Mouse (Mus musculus): ENCODE measurements around the gene Card9. TPM values are rescaled to one million over a fixed set of nuclear protein-coding genes. Genes with fewer than 3 reads are reported as not detected.

The Card9 gene
- polyA plus RNA-seq, 1 experiment = not detected

DNA sequence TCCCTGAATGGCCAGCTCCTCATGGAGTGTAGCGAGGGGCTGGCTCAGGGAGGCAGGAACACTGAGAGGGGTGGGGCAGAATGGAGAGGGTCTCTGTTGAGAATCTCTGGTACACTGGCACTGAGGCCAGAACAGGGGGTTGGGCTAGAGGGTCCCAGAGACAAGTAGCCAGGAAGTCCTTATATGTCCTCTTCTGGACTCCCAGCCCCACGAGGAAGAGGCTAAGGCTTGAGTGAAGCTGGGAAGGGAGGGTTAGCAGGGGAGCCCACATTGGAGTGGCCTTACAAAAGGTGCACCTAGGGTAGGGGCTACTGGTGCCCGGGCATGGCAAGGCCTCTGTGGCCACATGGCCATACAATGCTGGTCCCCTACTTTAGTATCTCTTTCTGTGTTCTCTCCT, 43.3 kb downstream of the Card9 start:
- peaks cover 60% of the 10 kb centered on the region for H3K4me1 ChIP-seq (ENCODE audit: control insufficient read depth, insufficient read depth, low read length)
- H3K4me3 ChIP-seq (ENCODE audit: insufficient read depth, low read depth, low read length) = no peak overlapping the region
- H3K27ac ChIP-seq (ENCODE audit: insufficient read depth, low read depth, low read length) = no peak overlapping the region
- TF ChIP-seq POLR2A (IDR thresholded peaks at IDR 0.05; ENCODE audit: insufficient read depth, low read depth, low read length) = no peak
- TF ChIP-seq CTCF (IDR thresholded peaks at IDR 0.05; ENCODE audit: insufficient read depth, low read depth, low read length) = no peak
- 61% methylated on average over 3 of the region's 3 CpGs for WGBS

DNA sequence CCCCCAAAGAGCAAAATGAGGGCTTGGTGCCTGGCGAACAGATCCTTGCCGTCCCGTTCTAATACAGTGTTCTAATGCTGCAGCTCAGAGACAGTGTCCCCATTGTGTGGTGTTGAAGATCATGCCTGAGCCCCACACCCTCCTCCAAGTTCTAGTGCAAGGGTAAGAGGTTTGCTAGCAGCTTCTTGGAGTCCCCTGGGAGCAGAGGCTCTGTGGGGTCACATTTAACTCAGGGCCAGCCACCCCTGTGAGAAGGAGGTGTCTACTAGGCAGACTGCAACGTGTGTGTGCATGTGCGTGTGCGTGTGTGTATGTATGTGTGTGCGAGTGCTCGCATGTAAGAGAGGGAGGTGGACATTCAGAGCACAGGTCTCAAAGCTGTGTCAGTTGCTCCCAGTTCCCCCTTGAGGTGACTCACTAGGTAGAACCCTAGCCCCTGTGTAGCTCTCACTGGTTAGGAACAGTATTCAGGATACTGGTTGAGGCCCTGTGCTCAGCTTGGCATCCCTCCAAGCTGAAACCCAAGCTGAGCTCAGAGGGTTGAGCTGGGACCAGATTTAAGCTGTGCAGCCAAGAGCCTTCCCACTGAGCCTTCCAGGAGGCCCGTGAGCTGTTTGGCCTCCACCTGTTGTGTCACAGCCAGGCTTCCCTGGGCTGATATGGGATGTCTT, 44.0 kb downstream of the Card9 start:
- H3K4me3 ChIP-seq (ENCODE audit: insufficient read depth, low read depth, low read length) = peak overlapping the region; percentile 85
- 19% methylated on average over 9 of the region's 9 CpGs for WGBS
- H3K4me1 ChIP-seq (ENCODE audit: control insufficient read depth, insufficient read depth, low read length) = peaks cover 60% of the 10 kb centered on the region
- H3K27ac ChIP-seq (ENCODE audit: insufficient read depth, low read depth, low read length) = peak overlapping the region; percentile 83
- TF ChIP-seq CTCF (IDR thresholded peaks at IDR 0.05; ENCODE audit: insufficient read depth, low read depth, low read length) (no peak), POLR2A (IDR thresholded peaks at IDR 0.05; ENCODE audit: insufficient read depth, low read depth, low read length) (no peak)

DNA sequence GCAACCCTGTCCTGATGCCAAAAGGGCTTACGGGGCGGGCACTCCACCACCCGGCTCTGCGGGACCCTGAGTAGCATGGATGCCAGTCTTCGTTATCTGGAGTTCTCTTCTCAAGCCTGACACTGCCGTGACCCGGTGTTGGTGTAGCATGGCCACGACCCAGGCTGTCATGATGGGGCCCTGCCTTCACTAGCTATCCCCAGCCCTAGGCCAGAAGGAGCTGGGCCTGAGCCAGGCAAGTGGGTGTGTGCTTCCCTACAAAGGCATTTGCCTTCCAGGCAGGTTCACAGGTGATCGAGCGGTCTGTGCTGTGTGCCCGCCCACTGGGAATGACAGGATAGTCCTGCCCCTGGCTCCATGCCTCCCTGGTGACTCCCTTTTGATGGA, 44.8 kb downstream of the Card9 start:
- peaks cover 59% of the 10 kb centered on the region for H3K4me1 ChIP-seq (ENCODE audit: control insufficient read depth, insufficient read depth, low read length)
- H3K4me3 ChIP-seq (ENCODE audit: insufficient read depth, low read depth, low read length) = peak overlapping the region; percentile 85
- peak overlapping the region; percentile 83 for H3K27ac ChIP-seq (ENCODE audit: insufficient read depth, low read depth, low read length)
- TF ChIP-seq POLR2A (IDR thresholded peaks at IDR 0.05; ENCODE audit: insufficient read depth, low read depth, low read length) (no peak), CTCF (IDR thresholded peaks at IDR 0.05; ENCODE audit: insufficient read depth, low read depth, low read length) (no peak)
- WGBS = under 1% methylated on average over 11 of the region's 11 CpGs

DNA sequence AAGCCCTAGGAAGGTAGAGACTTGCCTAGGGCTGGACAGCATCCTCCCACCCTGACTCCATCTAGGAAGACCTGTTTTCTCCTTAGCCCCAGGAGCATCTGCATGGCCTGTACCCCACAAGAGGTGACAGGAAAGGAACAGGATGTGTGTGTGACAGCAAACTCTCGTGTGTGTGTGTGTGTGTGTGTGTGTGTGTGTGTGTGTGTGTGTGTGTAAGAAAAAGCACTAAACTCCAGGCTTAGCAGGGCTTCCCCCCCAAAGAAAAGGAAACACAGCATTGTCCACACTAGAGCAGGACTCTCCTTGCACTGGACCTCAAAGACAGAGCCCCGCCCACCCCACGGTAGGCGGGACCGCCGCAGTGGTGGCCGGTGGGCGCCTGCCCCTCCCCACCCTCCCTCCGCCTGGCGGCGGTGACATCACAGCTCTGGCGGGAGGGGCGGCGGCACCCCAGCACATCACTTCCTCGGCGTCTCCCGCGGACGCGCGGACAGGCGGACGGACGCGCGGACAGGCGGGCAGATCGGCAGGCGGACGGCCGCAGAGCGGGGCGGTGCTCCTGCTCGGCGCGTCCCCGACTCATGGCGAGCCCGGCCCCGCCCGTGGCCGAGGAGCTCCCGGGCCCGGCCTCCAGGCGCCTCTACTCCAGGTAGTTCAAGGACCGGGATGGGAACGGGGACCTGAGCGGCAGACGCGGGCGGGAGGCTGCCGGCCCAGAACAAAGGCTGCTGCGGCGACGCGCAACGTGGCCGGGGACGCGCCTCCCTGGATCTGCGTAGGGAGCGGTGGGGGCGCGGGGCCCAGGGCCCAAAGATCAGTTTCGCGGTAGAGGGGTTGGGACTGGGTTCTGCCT, 45.4 kb downstream of the Card9 start, which contains the start of gene Gpsm1:
Gene Gpsm1 (plus strand): TSS at position 444 of the 853 bp plus-strand sequence.
- 0 out of 2 replicates have a peak, but pooled peaks have one; percentile 70 for TF ChIP-seq POLR2A (IDR thresholded peaks at IDR 0.05; ENCODE audit: insufficient read depth, low read depth, low read length)
- TF ChIP-seq CTCF (IDR thresholded peaks at IDR 0.05; ENCODE audit: insufficient read depth, low read depth, low read length) = no peak
- H3K27ac ChIP-seq (ENCODE audit: insufficient read depth, low read depth, low read length) = peak within 1 kb of the TSS; percentile 83
- H3K4me1 ChIP-seq (ENCODE audit: control insufficient read depth, insufficient read depth, low read length) = peaks cover 53% of the 10 kb centered on the region
- WGBS = under 1% methylated on average over 65 of the region's 66 CpGs
- peak within 1 kb of the TSS; percentile 85 for H3K4me3 ChIP-seq (ENCODE audit: insufficient read depth, low read depth, low read length)

DNA sequence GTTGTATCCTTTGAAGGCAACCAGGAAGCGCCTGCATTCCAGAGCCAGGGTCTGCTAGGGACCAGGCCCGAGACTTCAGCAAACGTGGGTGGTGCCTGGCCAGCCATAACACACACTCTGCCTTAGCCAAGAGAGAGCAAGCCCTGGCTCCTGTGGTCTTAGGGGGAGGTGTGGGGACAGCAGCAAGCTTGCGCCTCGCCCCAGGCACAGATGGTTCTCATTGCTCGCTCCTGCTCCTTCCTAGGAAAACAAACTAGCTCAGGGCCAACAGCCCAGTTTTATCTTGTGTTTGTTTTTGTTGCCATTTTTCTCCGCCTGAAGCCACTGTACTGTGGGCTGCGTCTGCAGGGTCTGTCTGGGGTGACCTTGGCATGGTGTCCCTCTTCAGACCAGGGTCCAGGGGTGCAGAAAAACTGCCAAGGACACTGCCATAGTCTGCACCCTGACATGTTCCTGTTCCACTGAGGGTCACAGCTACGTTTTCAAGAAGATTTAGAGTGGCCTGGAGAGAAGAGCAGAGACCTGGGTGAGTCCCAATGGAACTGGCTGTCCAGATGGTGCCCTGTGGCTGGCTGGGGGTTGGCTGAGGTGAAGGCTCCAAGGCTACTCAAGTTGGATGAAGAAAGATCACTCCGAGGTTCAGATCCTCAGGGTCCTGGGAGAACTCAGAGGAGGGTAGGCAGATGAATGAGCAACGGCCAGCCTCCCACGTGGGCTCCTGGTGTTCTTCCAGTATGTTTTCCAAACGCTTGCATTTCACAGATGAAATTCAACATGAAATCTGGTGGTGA, 46.2 kb downstream of the Card9 start:
- no peak for TF ChIP-seq CTCF (IDR thresholded peaks at IDR 0.05; ENCODE audit: insufficient read depth, low read depth, low read length)
- TF ChIP-seq POLR2A (IDR thresholded peaks at IDR 0.05; ENCODE audit: insufficient read depth, low read depth, low read length) = no peak
- Histone ChIP-seq H3K4me3 (ENCODE audit: insufficient read depth, low read depth, low read length) (peak overlapping the region; percentile 85; the same call in 1 of the 2 replicates), H3K4me1 (ENCODE audit: control insufficient read depth, insufficient read depth, low read length) (peaks cover 49% of the 10 kb centered on the region), H3K27ac (ENCODE audit: insufficient read depth, low read depth, low read length) (peak overlapping the region; percentile 83; the same call in 1 of the 2 replicates)
- WGBS = 57% methylated on average over 13 of the region's 13 CpGs

DNA sequence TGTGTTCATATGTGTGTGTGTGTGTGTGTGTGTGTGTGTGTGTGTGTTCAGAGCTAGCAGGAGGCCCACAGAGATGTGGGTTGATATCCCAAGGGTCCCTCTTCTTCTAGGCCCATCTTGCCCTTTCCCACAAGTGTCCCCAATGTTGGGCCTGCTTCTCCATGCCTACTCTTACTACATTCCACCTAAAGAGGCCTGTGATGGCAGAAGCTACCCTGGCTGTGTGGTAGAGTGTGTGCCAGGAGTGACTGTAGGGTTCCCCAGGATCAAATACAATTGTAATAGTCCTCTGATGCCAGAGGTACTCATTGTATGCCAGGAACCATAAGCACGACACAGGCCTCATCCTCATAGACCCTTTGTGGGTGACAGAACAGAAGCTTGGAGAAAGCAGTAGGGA, 47.3 kb downstream of the Card9 start:
- no peak overlapping the region for H3K27ac ChIP-seq (ENCODE audit: insufficient read depth, low read depth, low read length)
- H3K4me1 ChIP-seq (ENCODE audit: control insufficient read depth, insufficient read depth, low read length) = peaks cover 39% of the 10 kb centered on the region
- 94% methylated on average over 1 of the region's 1 CpGs for WGBS
- H3K4me3 ChIP-seq (ENCODE audit: insufficient read depth, low read depth, low read length) = no peak overlapping the region
- TF ChIP-seq CTCF (IDR thresholded peaks at IDR 0.05; ENCODE audit: insufficient read depth, low read depth, low read length) (no peak), POLR2A (IDR thresholded peaks at IDR 0.05; ENCODE audit: insufficient read depth, low read depth, low read length) (no peak)

DNA sequence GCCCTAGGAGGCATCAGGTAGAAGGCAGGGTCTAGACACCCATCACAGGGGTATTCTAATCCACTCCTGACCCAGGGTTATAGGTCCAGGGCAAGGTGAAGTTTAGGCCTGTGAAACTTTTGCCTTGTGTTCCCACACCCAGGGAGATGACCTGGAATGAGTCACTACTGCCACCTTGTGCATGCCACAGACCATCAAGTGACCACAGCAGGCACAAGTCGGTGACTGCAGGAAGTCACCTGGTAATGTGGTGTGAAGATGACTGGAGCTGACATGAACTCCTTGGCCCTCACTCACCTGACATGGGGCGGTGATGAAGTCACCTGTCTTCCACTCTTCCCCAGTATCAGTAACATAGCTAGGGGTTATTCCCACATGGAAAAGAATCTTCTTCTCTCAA, 47.9 kb downstream of the Card9 start:
- no peak overlapping the region for H3K27ac ChIP-seq (ENCODE audit: insufficient read depth, low read depth, low read length)

DNA sequence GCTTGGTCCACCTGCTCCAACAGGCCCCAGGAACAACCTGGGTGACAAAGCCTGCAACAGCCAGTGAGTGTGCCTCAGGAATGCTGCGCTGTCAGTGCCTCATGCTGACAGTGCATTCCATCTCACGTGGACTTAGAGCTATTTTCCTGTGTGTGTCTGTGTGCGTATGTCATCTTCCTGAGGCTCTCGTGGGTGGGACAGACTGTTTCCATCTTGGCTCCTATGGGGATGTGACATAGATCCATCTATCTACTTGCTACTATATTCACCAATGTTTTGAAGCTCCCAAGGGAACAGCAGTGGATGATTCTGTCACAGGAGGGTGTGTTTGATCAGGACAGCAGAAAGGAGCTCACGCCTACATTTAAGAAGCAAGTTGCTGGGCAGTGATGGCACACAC, 48.8 kb downstream of the Card9 start:
- Histone ChIP-seq H3K4me3 (ENCODE audit: insufficient read depth, low read depth, low read length) (no peak overlapping the region), H3K27ac (ENCODE audit: insufficient read depth, low read depth, low read length) (no peak overlapping the region), H3K4me1 (ENCODE audit: control insufficient read depth, insufficient read depth, low read length) (peaks cover 25% of the 10 kb centered on the region)
- WGBS = 84% methylated on average over 5 of the region's 5 CpGs
- TF ChIP-seq POLR2A (IDR thresholded peaks at IDR 0.05; ENCODE audit: insufficient read depth, low read depth, low read length) (no peak), CTCF (IDR thresholded peaks at IDR 0.05; ENCODE audit: insufficient read depth, low read depth, low read length) (no peak)

More for the DNA sequence above, 47.9 kb downstream of the Card9 start:
- Histone ChIP-seq H3K4me1 (ENCODE audit: control insufficient read depth, insufficient read depth, low read length) (peaks cover 34% of the 10 kb centered on the region), H3K4me3 (ENCODE audit: insufficient read depth, low read depth, low read length) (no peak overlapping the region)
- TF ChIP-seq CTCF (IDR thresholded peaks at IDR 0.05; ENCODE audit: insufficient read depth, low read depth, low read length) (no peak), POLR2A (IDR thresholded peaks at IDR 0.05; ENCODE audit: insufficient read depth, low read depth, low read length) (no peak)
- WGBS = 72% methylated on average over 2 of the region's 2 CpGs
